Mouse (Mus musculus): ENCODE measurements around the gene Tspan7.

DNA sequence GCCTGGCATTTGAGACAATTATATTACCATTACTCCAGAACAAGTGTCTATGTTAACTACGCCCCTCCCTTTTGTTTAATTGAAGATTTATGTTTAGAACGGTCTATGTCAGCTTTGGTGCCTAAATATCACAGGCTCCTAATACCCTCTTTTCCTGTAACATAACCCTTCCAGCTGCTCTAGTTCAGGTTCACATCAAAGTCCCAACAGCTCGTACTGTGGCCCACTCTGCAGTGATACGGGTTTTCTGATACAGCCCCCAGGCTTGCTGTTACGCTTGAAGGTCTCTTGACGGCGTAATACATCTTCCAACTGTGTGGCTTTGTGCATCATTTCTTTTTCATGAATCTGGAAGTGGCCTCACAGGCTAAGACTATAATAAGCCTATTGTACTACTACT lies 31.5 kb downstream of the Tspan7 start:
- TF ChIP-seq ZNF384 (IDR thresholded peaks at IDR 0.05; ENCODE audit: low read depth, low read length) (no peak), HCFC1 (IDR thresholded peaks at IDR 0.05; ENCODE audit: borderline replicate concordance, insufficient read depth, low read length) (no peak)

All from ES-E14 (cell line).